Mouse (Mus musculus) heart, embryonic 14.5 days (tissue): Measurements from ENCODE around the gene Luc7l3. TPM values are rescaled to one million over a fixed set of nuclear protein-coding genes. Genes with fewer than 3 reads are reported as not detected.

ENCODE experiments used
- ATAC-seq: fragments of 200-750 bp; cut with Nextera tagmentation; 2 replicates; pipeline ENCODE4 v1.8.0; 2017; ENCODE audit warnings: low read depth, moderate TSS enrichment; ENCODE audit not compliant: insufficient number of reproducible peaks, insufficient read depth, low FRiP score
- H3K27ac ChIP-seq, 2 experiments: fragments of 200-500 bp in 1 of 2; fragments of 300-500 bp in 1 of 2; sonication (generic) in 1 of 2; replicated peaks in 1 of 2; 2 replicates each; pipeline ENCODE4 v1.5.1; 2012 to 2014; ENCODE audit warnings: low read depth in 2 of 2, low read length in 2 of 2, control low read depth in 1 of 2, mild to moderate bottlenecking in 1 of 2, mixed read lengths in 1 of 2; ENCODE audit not compliant: control insufficient read depth in 1 of 2, insufficient read depth in 1 of 2
- H3K27me3 ChIP-seq: fragments of 300-500 bp; sonication (generic); 2 replicates; pipeline ENCODE4 v1.6.1; 2014; ENCODE audit warnings: mild to moderate bottlenecking, low read length, control low read depth; ENCODE audit not compliant: control insufficient read depth, insufficient read depth
- H3K36me3 ChIP-seq: fragments of 300-500 bp; sonication (generic); 2 replicates; pipeline ENCODE4 v1.6.1; 2014; ENCODE audit warnings: mild to moderate bottlenecking, control low read depth, low read length, mixed read lengths; ENCODE audit not compliant: control insufficient read depth, insufficient read depth
- H3K4me1 ChIP-seq, 2 experiments: fragments of 200-500 bp in 1 of 2; fragments of 300-500 bp in 1 of 2; sonication (generic) in 1 of 2; 2 replicates each; pipeline ENCODE4 v1.6.1; 2012 to 2014; ENCODE audit warnings: low read length in 2 of 2, control low read depth in 1 of 2, mixed read lengths in 1 of 2; ENCODE audit not compliant: control insufficient read depth in 2 of 2, insufficient read depth in 2 of 2
- H3K4me2 ChIP-seq: fragments of 300-500 bp; sonication (generic); 2 replicates; pipeline ENCODE4 v1.6.1; 2014; ENCODE audit warnings: mild to moderate bottlenecking, low read length
- H3K4me3 ChIP-seq, 2 experiments: fragments of 200-500 bp in 1 of 2; fragments of 300-500 bp in 1 of 2; sonication (generic) in 1 of 2; 2 replicates each; pipeline ENCODE4 v1.5.1; 2012 to 2014; ENCODE audit warnings: low read length in 2 of 2, mild to moderate bottlenecking in 2 of 2, control low read depth in 1 of 2, low read depth in 1 of 2, moderate library complexity in 1 of 2; ENCODE audit not compliant: control insufficient read depth in 1 of 2, insufficient read depth in 1 of 2
- H3K9ac ChIP-seq: fragments of 300-500 bp; sonication (generic); 2 replicates; pipeline ENCODE4 v1.6.1; 2014; ENCODE audit warnings: mild to moderate bottlenecking, low read length
- H3K9me3 ChIP-seq: fragments of 300-500 bp; sonication (generic); 2 replicates; pipeline ENCODE4 v1.6.1; 2016; ENCODE audit warnings: low read length, control low read depth; ENCODE audit not compliant: control insufficient read depth
- WGBS: fragments of 180-500 bp; shearing (Covaris S2); extraction: QIAGEN DNeasy Blood & Tissue Kit; methylation state at CpG from one replicate; pipeline ENCODE4 v1.1.7; 2014; 5-methylcytosine and 5-hydroxymethylcytosine counted together
- polyA plus RNA-seq: library from polyadenylated mRNA; unstranded; fragments of >200 nt; fragmentation: Nextera tagmentation; extraction: Ambion mirVana; gene quantifications from 2 replicates; pipeline ENCODE4 v1.2.1, GENCODE M21; 2014

The Luc7l3 gene
- polyA plus RNA-seq, 1 experiment from 2014 or later: 61.9 TPM

DNA sequence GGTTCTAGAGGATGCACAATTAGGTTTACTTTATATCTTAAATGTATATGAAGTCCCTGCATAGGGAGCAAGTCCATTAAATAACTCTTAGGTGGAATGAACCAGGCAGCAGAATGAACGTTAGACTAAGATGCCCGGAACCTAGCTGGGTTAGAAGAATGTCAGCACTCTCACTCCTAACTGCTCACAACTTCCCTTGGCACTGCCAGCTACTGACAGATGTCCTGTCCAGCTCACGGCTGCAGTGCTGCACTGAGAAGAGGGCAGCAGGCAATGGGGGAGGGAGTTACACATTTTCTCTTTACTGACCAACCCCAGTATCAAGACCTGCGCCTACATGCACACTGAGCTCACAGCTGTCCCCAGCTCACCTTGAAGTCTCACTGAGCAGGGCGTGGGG is 34.7 kb downstream of the Luc7l3 start:
- no peak overlapping the region for H3K9ac ChIP-seq
- ATAC-seq: no peak
- peaks cover 0 to 5% of the 10 kb centered on the region in 2 experiments; a peak in 1 of 4 replicates for H3K4me1 ChIP-seq
- H3K27me3 ChIP-seq: no peaks in the 10 kb centered on the region
- no peak overlapping the region for H3K4me2 ChIP-seq
- no peak overlapping the region for H3K27ac ChIP-seq
- H3K36me3 ChIP-seq: peaks cover 83% of the 10 kb centered on the region
- H3K4me3 ChIP-seq: no peak overlapping the region
- WGBS: 72% methylated on average over 5 of the region's 5 CpGs
- H3K9me3 ChIP-seq: no peaks in the 10 kb centered on the region

DNA sequence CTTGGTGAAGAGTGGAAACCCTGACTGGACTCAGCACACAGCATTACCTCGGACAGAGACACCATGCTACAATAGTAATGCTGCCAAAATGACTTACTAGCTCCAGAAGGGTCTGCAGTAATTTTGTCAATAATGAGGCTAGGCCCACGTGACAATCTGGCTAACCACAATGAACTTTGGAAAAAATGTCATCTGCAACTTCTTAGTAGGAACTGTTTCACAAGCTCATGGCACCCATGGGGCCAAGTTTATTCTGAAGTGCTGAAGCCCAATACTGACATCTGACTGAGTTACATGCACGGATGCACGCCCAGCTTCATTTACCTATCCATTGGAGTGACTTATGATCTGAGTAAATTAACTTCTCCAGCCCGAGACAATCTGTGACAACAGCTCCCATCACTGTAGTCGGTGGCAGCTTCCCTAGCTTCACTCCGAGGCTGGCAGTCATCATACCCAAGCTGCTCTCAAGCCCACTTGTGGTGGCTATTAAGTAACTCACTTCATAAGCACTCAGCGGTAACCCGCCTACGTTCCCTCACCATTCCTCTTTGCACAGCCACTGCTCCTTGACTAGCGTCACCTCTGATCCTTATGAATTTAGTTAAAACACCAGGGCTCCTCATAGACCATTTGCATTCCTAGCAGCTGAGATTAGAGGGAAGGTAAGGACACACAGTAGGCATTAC is 35.8 kb downstream of the Luc7l3 start:
- 90% methylated on average over 11 of the region's 11 CpGs for WGBS
- no peaks in the 10 kb centered on the region for H3K9me3 ChIP-seq
- no peak overlapping the region for H3K4me2 ChIP-seq
- ATAC-seq: no peak
- H3K27me3 ChIP-seq: no peaks in the 10 kb centered on the region
- no peak overlapping the region for H3K27ac ChIP-seq
- peaks cover 73% of the 10 kb centered on the region for H3K36me3 ChIP-seq
- no peak overlapping the region for H3K4me3 ChIP-seq
- H3K9ac ChIP-seq: no peak overlapping the region
- peaks cover 0 to 15% of the 10 kb centered on the region in 2 experiments; a peak in 1 of 4 replicates for H3K4me1 ChIP-seq

DNA sequence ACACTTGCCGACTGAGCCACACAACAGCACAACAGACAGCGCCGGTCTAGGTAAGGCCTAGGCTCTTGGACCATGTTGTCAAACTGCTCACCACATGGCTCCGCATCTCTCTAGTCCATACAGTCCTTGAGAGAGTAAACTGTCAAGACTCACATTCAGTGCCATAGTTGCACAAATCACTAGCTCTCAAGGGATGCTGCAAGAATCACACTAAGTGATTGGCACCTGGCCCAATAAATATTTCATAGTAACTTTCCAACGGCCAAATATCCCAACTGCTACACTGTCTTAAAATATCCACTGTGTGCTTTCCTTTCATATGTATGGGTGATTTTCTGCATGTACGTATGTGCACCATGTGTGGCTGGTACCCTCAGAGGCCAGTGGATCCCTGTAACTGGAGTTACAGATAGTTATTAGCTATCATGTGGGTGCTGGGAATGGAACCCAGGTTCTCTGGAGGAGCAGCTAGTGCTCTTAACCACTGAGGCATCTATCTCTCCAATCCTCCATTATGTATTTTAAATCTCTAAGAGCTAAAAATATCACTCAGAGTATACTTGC is 38.2 kb downstream of the Luc7l3 start:
- no peak overlapping the region for H3K9ac ChIP-seq
- ATAC-seq: no peak
- H3K4me3 ChIP-seq: no peak overlapping the region
- no peak overlapping the region for H3K27ac ChIP-seq
- WGBS: 90% methylated on average over 6 of the region's 6 CpGs
- no peak overlapping the region for H3K4me2 ChIP-seq
- H3K27me3 ChIP-seq: no peaks in the 10 kb centered on the region
- H3K4me1 ChIP-seq: peaks cover 0 to 15% of the 10 kb centered on the region in 2 experiments; a peak in 1 of 4 replicates
- peaks cover 49% of the 10 kb centered on the region for H3K36me3 ChIP-seq
- no peaks in the 10 kb centered on the region for H3K9me3 ChIP-seq

DNA sequence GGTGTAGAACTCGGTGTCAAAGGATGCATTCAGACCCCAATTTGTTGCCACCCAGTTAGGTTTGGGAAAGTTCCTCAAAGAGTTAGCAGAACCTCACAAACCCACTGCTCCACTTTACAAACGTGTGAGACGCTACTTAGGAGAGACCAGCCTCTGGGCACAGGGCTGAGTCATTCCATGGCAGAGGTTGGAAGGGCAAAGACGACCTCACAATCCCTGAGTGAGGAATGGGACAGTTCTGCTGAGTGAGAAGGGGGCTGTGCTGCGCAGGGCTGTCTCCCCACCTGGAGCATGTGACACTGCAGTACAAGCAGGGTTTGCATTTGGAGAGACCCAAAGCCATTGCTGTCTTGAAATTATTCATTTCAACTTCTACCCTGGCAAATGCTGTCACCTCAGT is 39.5 kb downstream of the Luc7l3 start:
- peak overlapping the region; percentile 1 to 37; a peak in 2 of 4 replicates for H3K27ac ChIP-seq
- H3K27me3 ChIP-seq: no peaks in the 10 kb centered on the region
- H3K36me3 ChIP-seq: peaks cover 36% of the 10 kb centered on the region
- ATAC-seq: no peak
- WGBS: 51% methylated on average over 5 of the region's 5 CpGs
- H3K9me3 ChIP-seq: no peaks in the 10 kb centered on the region
- no peak overlapping the region for H3K9ac ChIP-seq
- no peak overlapping the region for H3K4me3 ChIP-seq
- no peak overlapping the region for H3K4me2 ChIP-seq
- H3K4me1 ChIP-seq: peaks cover 0 to 18% of the 10 kb centered on the region in 2 experiments; a peak in 2 of 4 replicates

DNA sequence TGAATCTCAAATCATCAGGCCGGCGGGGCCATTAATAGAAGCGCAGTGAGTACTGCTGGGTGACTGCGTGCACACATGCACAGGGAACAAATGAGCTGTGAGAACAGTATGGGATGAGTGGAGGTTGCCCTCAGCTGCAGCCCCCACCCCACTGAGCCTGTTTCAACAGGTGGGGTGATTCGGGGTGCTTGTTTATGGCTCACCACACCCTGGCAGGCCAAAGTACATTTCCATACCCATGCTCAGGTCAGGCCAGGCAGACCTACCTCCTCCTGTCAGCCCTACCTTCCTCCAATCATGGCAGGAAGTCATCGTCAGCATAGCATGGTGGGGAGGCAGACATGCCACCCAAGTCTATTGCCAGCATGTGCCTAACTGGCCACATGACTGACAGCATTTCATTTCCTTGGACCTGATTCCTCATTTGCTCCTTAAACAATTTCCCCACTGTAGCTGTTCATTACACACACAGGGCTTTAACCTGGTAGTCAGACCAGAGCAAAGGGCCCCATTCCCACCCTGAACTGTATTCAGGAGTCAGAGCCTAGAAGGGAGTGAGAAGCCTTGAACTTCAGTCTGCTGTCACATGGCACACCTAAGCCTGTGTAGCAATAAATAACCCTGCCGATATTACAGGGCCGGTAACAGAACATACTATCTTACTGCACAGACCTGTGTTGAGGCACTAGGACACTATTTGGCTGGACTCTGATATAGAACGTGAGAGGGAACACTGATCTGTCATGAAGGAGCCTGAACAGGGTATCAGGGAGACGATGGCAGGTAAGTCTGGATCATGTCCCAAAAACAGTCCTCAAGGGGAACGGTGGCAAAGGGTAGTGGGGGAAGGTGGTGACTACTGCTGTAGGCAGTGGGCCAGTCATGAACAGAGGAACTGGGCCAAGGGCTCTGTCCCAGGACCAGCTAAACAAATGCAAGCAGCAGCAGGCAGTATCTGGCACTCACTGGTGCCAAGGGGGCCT is 40.3 kb downstream of the Luc7l3 start, which contains the start of gene Gm21885:
Gene Gm21885 (plus strand): TSS at position 675 of the 983 bp plus-strand sequence.
- WGBS: 66% methylated on average over 11 of the region's 11 CpGs
- H3K4me2 ChIP-seq: no peak within 1 kb of the TSS
- peaks cover 28% of the 10 kb centered on the region for H3K36me3 ChIP-seq
- peaks cover 2 to 19% of the 10 kb centered on the region in 2 experiments; a peak in 3 of 4 replicates for H3K4me1 ChIP-seq
- peak within 1 kb of the TSS; percentile 1 to 37; a peak in 2 of 4 replicates for H3K27ac ChIP-seq
- no peak for ATAC-seq
- no peak within 1 kb of the TSS for H3K4me3 ChIP-seq
- no peaks in the 10 kb centered on the region for H3K9me3 ChIP-seq
- no peaks in the 10 kb centered on the region for H3K27me3 ChIP-seq
- H3K9ac ChIP-seq: no peak within 1 kb of the TSS

DNA sequence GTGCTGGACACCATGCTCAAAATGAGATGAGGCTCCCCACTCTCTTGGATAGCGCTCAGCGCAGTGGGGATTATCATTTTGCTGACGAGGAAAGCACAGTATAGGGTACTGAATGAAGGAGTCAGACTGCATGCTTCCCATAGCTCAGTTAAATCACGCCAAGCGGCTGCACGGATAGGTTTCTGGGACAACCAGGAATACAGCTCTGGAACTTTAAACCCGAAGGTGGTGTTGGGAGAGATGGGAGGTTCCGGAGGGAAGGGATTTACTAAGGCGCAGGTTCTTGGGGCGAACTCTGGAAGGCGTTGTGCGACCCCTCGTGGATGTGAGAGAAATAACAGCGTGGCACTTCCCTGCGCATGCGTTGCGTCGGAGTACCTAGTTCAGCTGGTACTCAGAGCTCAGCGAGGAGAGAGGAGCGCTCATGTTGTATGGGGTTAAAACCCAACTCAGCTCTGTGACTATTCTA is 44.9 kb downstream of the Luc7l3 start:
- Histone ChIP-seq H3K36me3 (no peaks in the 10 kb centered on the region), H3K9ac (peak overlapping the region; percentile 51), H3K4me2 (peak overlapping the region; percentile 76), H3K27me3 (no peaks in the 10 kb centered on the region), H3K9me3 (no peaks in the 10 kb centered on the region), H3K4me3 (peak overlapping the region; percentile 35 to 40), H3K4me1 (peaks cover 6 to 22% of the 10 kb centered on the region in 2 experiments), H3K27ac (no peak overlapping the region)
- WGBS: 6% methylated on average over 20 of the region's 20 CpGs
- peak; percentile 57 for ATAC-seq

DNA sequence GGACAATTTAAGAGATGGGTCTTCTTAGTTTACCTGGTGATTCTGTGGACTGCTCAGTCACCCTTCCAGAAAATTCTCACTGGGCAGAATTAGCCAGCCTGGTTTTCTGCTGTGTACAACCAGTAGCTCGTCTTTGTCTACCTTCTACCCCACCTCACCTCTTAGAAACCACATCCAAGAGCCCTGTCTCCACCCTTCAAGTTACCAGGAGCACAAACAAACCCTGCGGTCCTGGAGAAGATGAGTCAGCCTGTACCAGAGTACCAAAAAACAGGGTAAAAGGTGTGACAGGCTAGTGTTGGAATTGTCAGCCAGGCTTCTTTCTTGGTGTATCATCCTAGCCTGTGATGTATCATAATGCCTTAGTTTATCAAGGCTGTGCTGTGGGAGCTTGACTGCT is 46.1 kb downstream of the Luc7l3 start:
- Histone ChIP-seq H3K9ac (no peak overlapping the region), H3K4me1 (peaks cover 6 to 14% of the 10 kb centered on the region in 2 experiments), H3K27me3 (no peaks in the 10 kb centered on the region), H3K4me2 (no peak overlapping the region), H3K4me3 (no peak overlapping the region), H3K36me3 (no peaks in the 10 kb centered on the region), H3K9me3 (no peaks in the 10 kb centered on the region), H3K27ac (no peak overlapping the region)
- ATAC-seq: no peak
- 89% methylated on average over 2 of the region's 2 CpGs for WGBS
